10 mouse cellular contexts compared by ENCODE assay signal in genomic region chr15:79025687-79026308, GRCm38 (mm10). TPM values are rescaled to one million over a fixed set of nuclear protein-coding genes. Genes with fewer than 3 reads are reported as not detected.
DNase-seq lines count a peak whose midpoint lies in the region; ATAC-seq and TF ChIP-seq lines count a peak whose summit lies in the region.
"Had no signal": no experiment of that assay in that cellular context is flagged by ENCODE, and none has a peak within 500 bp of the region (broad histone marks: within the 10 kb centered on the region; RNA-seq: fewer than 3 reads in every experiment).

No protein-coding gene starts in this region.

- TF ChIP-seq CTCF in kidney, postnatal 0 days (IDR thresholded peaks at IDR 0.05; ENCODE audit: low read depth) = no peak
- no peak for TF ChIP-seq CTCF in lung, adult 2 months (IDR thresholded peaks at IDR 0.05; ENCODE audit: insufficient read depth, low read length)

- H3K9ac ChIP-seq in forebrain, embryonic 15.5 days (replicated peaks) = no peak overlapping the region; the same call in 1 of the 2 replicates
- H3K9ac ChIP-seq in kidney, postnatal 0 days (ENCODE audit: low read depth, low read length) = 0 out of 2 replicates have a peak overlapping the region, but pooled peaks have one; percentile 20
- H3K9ac ChIP-seq in neural tube, embryonic 12.5 days = peak overlapping the region; percentile 46; the same call in 1 of the 2 replicates

- H3K27me3 ChIP-seq in forebrain, embryonic 15.5 days = no peaks in the 10 kb centered on the region
- no peaks in the 10 kb centered on the region for H3K27me3 ChIP-seq in kidney, postnatal 0 days (ENCODE audit: insufficient read depth, low read length)
- no peaks in the 10 kb centered on the region for H3K27me3 ChIP-seq in neural tube, embryonic 12.5 days (replicated peaks)
- H3K27me3 ChIP-seq: Patski had no signal

- TF ChIP-seq POLR2A in lung, adult 2 months (IDR thresholded peaks at IDR 0.05; ENCODE audit: borderline replicate concordance, extremely low read depth, low read depth, low read length) = no peak

- peak overlapping the region; percentile 34 for H3K4me2 ChIP-seq in forebrain, embryonic 15.5 days (replicated peaks)
- peak overlapping the region; percentile 39 for H3K4me2 ChIP-seq in kidney, postnatal 0 days (ENCODE audit: low read length)
- peak overlapping the region; percentile 48 for H3K4me2 ChIP-seq in neural tube, embryonic 12.5 days (replicated peaks)

- H3K36me3 ChIP-seq in forebrain, embryonic 15.5 days = no peaks in the 10 kb centered on the region
- no peaks in the 10 kb centered on the region for H3K36me3 ChIP-seq in kidney, postnatal 0 days (ENCODE audit: insufficient read depth, low read length)
- H3K36me3 ChIP-seq in neural tube, embryonic 12.5 days = no peaks in the 10 kb centered on the region

- 9% methylated on average over 16 of the region's 18 CpGs for WGBS in forebrain, embryonic 15.5 days
- 16% methylated on average over 15 of the region's 18 CpGs for WGBS in kidney, postnatal 0 days
- WGBS in neural tube, embryonic 12.5 days = 9% methylated on average over 18 of the region's 18 CpGs
- 20% methylated on average over 18 of the region's 18 CpGs for whole genome bisulfite sequencing in lung, adult 2 months

- peak overlapping the region; percentile 25 for H3K4me3 ChIP-seq in forebrain, embryonic 15.5 days
- no peak overlapping the region for H3K4me3 ChIP-seq in kidney, postnatal 0 days (replicated peaks; ENCODE audit: low read depth, low read length)
- H3K4me3 ChIP-seq in neural tube, embryonic 12.5 days = no peak overlapping the region
- no peak overlapping the region for H3K4me3 ChIP-seq in lung, adult 2 months (replicated peaks; ENCODE audit: extremely low read depth, low read depth, low read length)

- ATAC-seq in forebrain, embryonic 15.5 days (replicated peaks) = no peak
- ATAC-seq in kidney, postnatal 0 days (replicated peaks; ENCODE audit: low FRiP score, low read depth) = no peak
- no peak for ATAC-seq in neural tube, embryonic 12.5 days (ENCODE audit: low FRiP score, low read depth)
- ATAC-seq: Patski had no signal

- H3K27ac ChIP-seq in forebrain, embryonic 15.5 days (replicated peaks) = no peak overlapping the region
- H3K27ac ChIP-seq in kidney, postnatal 0 days = peak overlapping the region; percentile 95
- H3K27ac ChIP-seq in neural tube, embryonic 12.5 days = no peak overlapping the region

- peaks cover 36% of the 10 kb centered on the region for H3K4me1 ChIP-seq in forebrain, embryonic 15.5 days
- peaks cover 26% of the 10 kb centered on the region for H3K4me1 ChIP-seq in kidney, postnatal 0 days (replicated peaks; ENCODE audit: insufficient read depth, low read length)
- H3K4me1 ChIP-seq in neural tube, embryonic 12.5 days = peaks cover 34% of the 10 kb centered on the region
- H3K4me1 ChIP-seq in lung, adult 2 months (ENCODE audit: control insufficient read depth, insufficient read depth, low read length) = peaks cover 15% of the 10 kb centered on the region

- intact Hi-C loops in left cerebral cortex, postnatal 4 days (cut with DNase I) = no loop called here

- DNase-seq in left cerebral cortex, postnatal 4 days = peak; percentile 23
- no peak for DNase-seq in left cerebral cortex, adult 9 months (ENCODE audit: low spot score in 2 of 2)
- DNase-seq in kidney, postnatal 0 days (ENCODE audit: low spot score) = peak; percentile 36
- DNase-seq in c-Kit-positive CD71-positive TER-119-positive erythroid progenitor cells, embryonic 14.5 days (ENCODE audit: low spot score) = no peak
- no peak for DNase-seq in frontal cortex, postnatal 10 days (ENCODE audit: low spot score in 2 of 2)
- DNase-seq in lung, adult 2 months = no peak

- H3K9me3 ChIP-seq in forebrain, embryonic 15.5 days = no peaks in the 10 kb centered on the region
- H3K9me3 ChIP-seq in kidney, postnatal 0 days (replicated peaks; ENCODE audit: low read length) = no peaks in the 10 kb centered on the region
- H3K9me3 ChIP-seq in neural tube, embryonic 12.5 days = no peaks in the 10 kb centered on the region

RNA-seq across cellular contexts. Expression of gene H1f0, which starts 2.5 kb away (rescaled TPM):
- 10 to 100 TPM; 84.8 to 94.8 TPM for total RNA-seq in left cerebral cortex, postnatal 4 days (2021)
- polyA plus RNA-seq in forebrain, embryonic 15.5 days (2015; fragmentation: Nextera tagmentation; extraction: Ambion mirVana) = 470 and 489 TPM in 2 replicates
- polyA plus RNA-seq in kidney, postnatal 0 days (2015; fragmentation: Nextera tagmentation; extraction: Ambion mirVana) = 522 and 524 TPM in 2 replicates
- polyA plus RNA-seq in neural tube, embryonic 12.5 days (2016; fragmentation: Nextera tagmentation; extraction: Ambion mirVana) = 487 and 528 TPM in 2 replicates
- 92.0 and 112 TPM in 2 replicates for polyA plus RNA-seq in lung, adult 2 months (2012; rRNA removed)

RNA-seq across cellular contexts. Expression of gene Galr3, which starts 15.9 kb away (rescaled TPM):
- total RNA-seq in left cerebral cortex, postnatal 4 days (2021) = 1 to 10 TPM in 1 of 2 experiments, not detected in 1; 1.0 TPM
- polyA plus RNA-seq in forebrain, embryonic 15.5 days (2015; fragmentation: Nextera tagmentation; extraction: Ambion mirVana) = not detected in 2 replicates
- 0.13 and 0.24 TPM in 2 replicates for polyA plus RNA-seq in kidney, postnatal 0 days (2015; fragmentation: Nextera tagmentation; extraction: Ambion mirVana)
- polyA plus RNA-seq in neural tube, embryonic 12.5 days (2016; fragmentation: Nextera tagmentation; extraction: Ambion mirVana) = not detected in 2 replicates
- 1.3 and 1.8 TPM in 2 replicates for polyA plus RNA-seq in lung, adult 2 months (2012; rRNA removed)
- total RNA-seq: heart, postnatal 10 days had no signal

RNA-seq across cellular contexts. Expression of gene Ankrd54, which starts 36.9 kb away (rescaled TPM):
- total RNA-seq in left cerebral cortex, postnatal 4 days (2021) = 10 to 100 TPM; 25.5 to 27.2 TPM
- 61.6 and 65.5 TPM in 2 replicates for polyA plus RNA-seq in forebrain, embryonic 15.5 days (2015; fragmentation: Nextera tagmentation; extraction: Ambion mirVana)
- 42.5 and 42.6 TPM in 2 replicates for polyA plus RNA-seq in kidney, postnatal 0 days (2015; fragmentation: Nextera tagmentation; extraction: Ambion mirVana)
- 62.5 and 64.2 TPM in 2 replicates for polyA plus RNA-seq in neural tube, embryonic 12.5 days (2016; fragmentation: Nextera tagmentation; extraction: Ambion mirVana)
- 60.7 and 67.3 TPM in 2 replicates for polyA plus RNA-seq in lung, adult 2 months (2012; rRNA removed)

RNA-seq across cellular contexts. Expression of gene Eif3l, which starts 49.2 kb away (rescaled TPM):
- 100 to 1,000 TPM; 116 to 122 TPM for total RNA-seq in left cerebral cortex, postnatal 4 days (2021)
- polyA plus RNA-seq in forebrain, embryonic 15.5 days (2015; fragmentation: Nextera tagmentation; extraction: Ambion mirVana) = 192 and 195 TPM in 2 replicates
- polyA plus RNA-seq in kidney, postnatal 0 days (2015; fragmentation: Nextera tagmentation; extraction: Ambion mirVana) = 199 and 218 TPM in 2 replicates
- polyA plus RNA-seq in neural tube, embryonic 12.5 days (2016; fragmentation: Nextera tagmentation; extraction: Ambion mirVana) = 197 and 205 TPM in 2 replicates
- 81.2 and 105 TPM in 2 replicates for polyA plus RNA-seq in lung, adult 2 months (2012; rRNA removed)

Comparison
In these comparisons a context has a peak if more than half of its experiments do, and no peak if none do; other contexts are left out.
1. DNase-seq: peak in left cerebral cortex, postnatal 4 days (single experiment) and kidney, postnatal 0 days (single experiment); none in left cerebral cortex, adult 9 months (0 of 2), c-Kit-positive CD71-positive TER-119-positive erythroid progenitor cells, embryonic 14.5 days (single experiment), frontal cortex, postnatal 10 days (0 of 2) and lung, adult 2 months (single experiment).
2. Peak in every context shown above with its lines, with median percentiles within 50 percentile points of each other: H3K4me2 ChIP-seq.